Mouse (Mus musculus) CH12.LX (cell line): ENCODE measurements around the gene Igflr1.

Source experiments
- CTCF ChIP-seq, 2 experiments: IDR thresholded peaks in 1 of 2; conservative IDR thresholded peaks in 1 of 2; 2 replicates each; pipeline ENCODE4 v1.5.1; 2011 to 2012; ENCODE audit warnings: low read depth in 2 of 2, low read length in 2 of 2, improper control_type of control experiment in 1 of 2, inconsistent platforms in 1 of 2, mild to moderate bottlenecking in 1 of 2, moderate library complexity in 1 of 2
- POLR2A ChIP-seq: IDR thresholded peaks from 2 replicates; pipeline ENCODE4 v1.6.1; 2011; ENCODE audit warnings: low read depth, mild to moderate bottlenecking, improper control_type of control experiment, low read length

DNA sequence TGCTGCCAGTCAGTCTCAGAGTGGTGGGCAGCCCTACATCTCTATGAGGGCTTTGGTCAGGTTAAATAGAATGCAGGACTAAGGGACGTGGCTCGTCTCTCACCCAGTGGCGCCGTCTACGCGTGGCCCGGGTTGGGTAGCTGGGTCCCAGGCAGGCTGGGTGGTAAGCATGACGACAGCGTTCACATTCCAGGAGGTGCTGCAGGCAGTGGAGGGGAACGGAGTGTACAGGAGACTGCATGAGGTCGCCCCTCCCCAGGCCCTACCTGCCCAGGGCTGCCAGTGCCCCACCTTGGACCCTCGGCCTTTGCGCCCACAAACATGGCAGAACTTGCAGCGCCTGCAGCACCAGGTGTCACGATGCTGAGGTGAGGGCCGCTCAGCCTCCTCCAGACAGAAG, 16.3 kb downstream of the Igflr1 start:
- TF ChIP-seq CTCF (conservative IDR thresholded peaks at IDR 0.05 in 1 of 2, IDR thresholded peaks at IDR 0.05 in 1 of 2; ENCODE audit: low read depth in 2 of 2, low read length in 2 of 2) (no peak), POLR2A (no peak)
